Mouse (Mus musculus) olfactory bulb, adult 2 months (tissue): ENCODE measurements around the gene Gpt2.

ENCODE experiments used
- CTCF ChIP-seq: fragments of 200-500 bp; IDR thresholded peaks from 2 replicates; pipeline ENCODE4 v1.5.1; 2012; ENCODE audit warnings: low read depth, mild to moderate bottlenecking, low read length, moderate library complexity; ENCODE audit not compliant: insufficient read depth
- POLR2A ChIP-seq: fragments of 200-500 bp; IDR thresholded peaks from 2 replicates; pipeline ENCODE4 v1.6.1; 2012; ENCODE audit warnings: mild to moderate bottlenecking, low read depth, low read length, moderate library complexity; ENCODE audit not compliant: insufficient read depth

DNA sequence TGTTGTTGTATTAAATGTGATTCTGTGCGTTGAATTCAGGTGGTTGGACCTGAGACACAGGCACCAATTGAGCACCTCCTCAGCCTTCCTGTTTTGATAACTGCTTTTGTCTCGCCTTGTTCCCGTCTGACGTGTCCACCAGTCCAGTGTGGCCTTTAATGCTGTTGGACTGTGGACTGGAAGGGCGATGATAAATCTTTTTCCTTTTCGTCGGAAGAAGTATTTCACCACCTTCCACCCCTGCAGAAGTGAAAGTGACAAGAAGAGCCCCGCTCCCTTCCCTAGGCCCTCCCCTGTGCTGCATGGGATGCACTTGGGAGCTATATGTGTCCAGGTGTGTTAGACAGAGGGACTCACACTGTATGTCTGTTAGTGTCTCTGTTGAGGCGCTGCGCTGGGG, 8.1 kb downstream of the Gpt2 start:
- TF ChIP-seq CTCF: no peak
- no peak for TF ChIP-seq POLR2A
